Mouse (Mus musculus): ENCODE measurements at regions not wholly inside any gene's neighbourhood (a gene's known extent, or its start where the extent isn't known, plus 50 kb on each side); places are given as distances from the start of the nearest gene placed in this dataset.

DNA sequence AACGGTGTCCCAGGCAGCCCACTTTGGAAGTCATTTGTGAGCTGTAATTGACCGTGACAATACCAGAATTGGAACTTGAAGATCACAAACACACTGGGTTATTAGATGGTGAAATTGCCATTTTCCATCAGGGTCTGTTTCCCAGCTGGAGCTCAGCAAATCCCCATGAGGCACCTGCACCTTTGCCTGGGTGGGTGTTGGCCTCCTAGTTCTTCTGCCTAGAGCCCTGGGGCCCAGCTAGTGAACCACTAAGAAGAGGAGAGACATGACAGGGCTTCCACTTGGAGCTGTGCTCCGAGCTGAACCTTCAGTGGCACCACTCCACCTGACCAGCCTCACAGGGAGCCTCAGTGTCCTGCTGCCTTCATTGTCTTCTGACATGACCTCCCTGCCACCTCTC, 273.5 kb upstream of the Chd6 start:
- 70% methylated on average over 3 of the region's 3 CpGs for WGBS
- no peak overlapping the region for H3K4me3 ChIP-seq (replicated peaks; ENCODE audit: low read length)
- H3K9me3 ChIP-seq (ENCODE audit: control insufficient read depth, low read length) = no peaks in the 10 kb centered on the region
- H3K36me3 ChIP-seq (ENCODE audit: control insufficient read depth, insufficient read depth, low read length) = no peaks in the 10 kb centered on the region
- H3K27me3 ChIP-seq (ENCODE audit: control insufficient read depth, insufficient read depth, low read length) = no peaks in the 10 kb centered on the region
- no peak for DNase-seq (ENCODE audit: low spot score)
- H3K27ac ChIP-seq (replicated peaks; ENCODE audit: low read depth, low read length) = no peak overlapping the region
- no peak overlapping the region for H3K4me2 ChIP-seq (replicated peaks; ENCODE audit: low read depth, low read length, severe bottlenecking)
- H3K9ac ChIP-seq (ENCODE audit: low read depth, low read length, severe bottlenecking) = no peak overlapping the region
- H3K4me1 ChIP-seq (ENCODE audit: control insufficient read depth, insufficient read depth, low read length) = no peaks in the 10 kb centered on the region
- ATAC-seq (ENCODE audit: low FRiP score, low read depth) = no peak
- TF ChIP-seq POLR2A (IDR thresholded peaks at IDR 0.05; ENCODE audit: borderline replicate concordance, extremely low read depth, insufficient read depth, insufficient read length) = no peak

DNA sequence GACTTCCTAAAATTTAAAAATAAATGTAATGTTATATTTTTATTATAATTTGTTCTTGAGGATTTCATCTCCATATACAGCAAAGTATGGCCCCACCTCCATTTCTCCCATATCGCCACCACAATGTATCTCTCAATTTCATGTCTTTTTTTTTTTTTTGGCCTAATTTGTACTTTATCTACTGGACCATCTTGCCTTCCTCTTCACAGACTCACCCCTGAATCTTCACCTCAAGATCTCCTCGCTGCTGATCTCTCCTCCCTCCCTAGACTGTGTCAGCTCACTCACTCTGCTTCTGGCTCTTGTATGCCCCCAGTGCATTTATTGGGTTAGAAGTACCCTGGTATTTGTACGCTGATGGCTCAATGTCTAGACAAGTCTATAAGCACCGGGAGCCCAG, 269.4 kb upstream of the Chd6 start:
- DNase-seq (ENCODE audit: low spot score) (no peak), ATAC-seq (ENCODE audit: low FRiP score, low read depth) (no peak)
- Histone ChIP-seq H3K4me2 (replicated peaks; ENCODE audit: low read depth, low read length, severe bottlenecking) (no peak overlapping the region), H3K4me3 (replicated peaks; ENCODE audit: low read length) (no peak overlapping the region), H3K36me3 (ENCODE audit: control insufficient read depth, insufficient read depth, low read length) (no peaks in the 10 kb centered on the region), H3K4me1 (ENCODE audit: control insufficient read depth, insufficient read depth, low read length) (no peaks in the 10 kb centered on the region), H3K27me3 (ENCODE audit: control insufficient read depth, insufficient read depth, low read length) (no peaks in the 10 kb centered on the region), H3K27ac (replicated peaks; ENCODE audit: low read depth, low read length) (no peak overlapping the region), H3K9ac (ENCODE audit: low read depth, low read length, severe bottlenecking) (no peak overlapping the region), H3K9me3 (ENCODE audit: control insufficient read depth, low read length) (no peaks in the 10 kb centered on the region)
- WGBS = 84% methylated on average over 4 of the region's 4 CpGs
- TF ChIP-seq POLR2A (IDR thresholded peaks at IDR 0.05; ENCODE audit: borderline replicate concordance, extremely low read depth, insufficient read depth, insufficient read length) = no peak

DNA sequence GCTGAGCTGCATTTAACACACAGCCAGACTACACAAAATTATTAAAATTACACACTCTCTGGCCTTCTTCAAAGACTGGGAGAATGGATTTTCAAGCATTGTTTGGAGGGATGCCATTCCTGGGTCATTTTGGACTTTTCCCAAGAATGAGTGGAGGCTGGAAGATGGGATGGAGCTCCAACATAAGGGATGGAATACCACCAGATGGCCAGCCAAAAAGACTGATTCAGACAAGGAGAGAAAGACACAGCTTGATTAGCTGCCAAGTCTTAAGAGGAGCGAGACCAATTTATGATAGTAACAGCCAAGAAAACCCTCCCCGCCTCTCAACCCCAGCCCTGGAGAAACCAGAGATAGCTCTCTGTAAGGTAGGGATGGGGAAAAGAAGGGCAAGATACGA, 253.4 kb upstream of the Chd6 start:
- H3K4me2 ChIP-seq (replicated peaks; ENCODE audit: low read depth, low read length, severe bottlenecking) = no peak overlapping the region
- no peaks in the 10 kb centered on the region for H3K4me1 ChIP-seq (ENCODE audit: control insufficient read depth, insufficient read depth, low read length)
- no peaks in the 10 kb centered on the region for H3K27me3 ChIP-seq (ENCODE audit: control insufficient read depth, insufficient read depth, low read length)
- TF ChIP-seq POLR2A (IDR thresholded peaks at IDR 0.05; ENCODE audit: borderline replicate concordance, extremely low read depth, insufficient read depth, insufficient read length) = no peak
- no peak overlapping the region for H3K4me3 ChIP-seq (replicated peaks; ENCODE audit: low read length)
- H3K9ac ChIP-seq (ENCODE audit: low read depth, low read length, severe bottlenecking) = no peak overlapping the region
- DNase-seq (ENCODE audit: low spot score) (peak; percentile 50), ATAC-seq (ENCODE audit: low FRiP score, low read depth) (no peak)
- no peaks in the 10 kb centered on the region for H3K9me3 ChIP-seq (ENCODE audit: control insufficient read depth, low read length)
- H3K27ac ChIP-seq (replicated peaks; ENCODE audit: low read depth, low read length) = no peak overlapping the region
- WGBS = 72% methylated on average over 3 of the region's 3 CpGs
- no peaks in the 10 kb centered on the region for H3K36me3 ChIP-seq (ENCODE audit: control insufficient read depth, insufficient read depth, low read length)

DNA sequence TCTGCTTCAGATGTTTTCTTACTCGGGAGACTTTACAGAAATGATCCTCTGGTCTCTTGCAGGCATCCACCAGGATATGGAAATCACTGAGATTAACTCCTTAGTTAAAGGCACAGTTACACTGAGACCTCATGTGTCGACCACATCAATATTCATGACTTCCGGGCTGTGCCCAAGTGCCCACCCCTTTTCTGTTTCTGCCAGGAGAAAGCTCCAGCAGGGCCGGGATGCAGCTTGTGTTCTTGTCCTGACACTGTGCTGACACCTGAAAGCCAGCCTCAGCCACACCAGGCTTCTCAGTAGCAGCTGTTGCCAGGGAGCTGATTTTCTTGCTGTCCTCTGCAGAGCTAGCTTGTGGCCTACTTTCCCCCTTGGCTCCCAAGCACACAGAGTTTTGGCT, 240.2 kb upstream of the Chd6 start:
- H3K9ac ChIP-seq (ENCODE audit: low read depth, low read length, severe bottlenecking) = no peak overlapping the region
- no peaks in the 10 kb centered on the region for H3K4me1 ChIP-seq (ENCODE audit: control insufficient read depth, insufficient read depth, low read length)
- H3K9me3 ChIP-seq (ENCODE audit: control insufficient read depth, low read length) = no peaks in the 10 kb centered on the region
- H3K27ac ChIP-seq (replicated peaks; ENCODE audit: low read depth, low read length) = no peak overlapping the region
- DNase-seq (ENCODE audit: low spot score) (no peak), ATAC-seq (ENCODE audit: low FRiP score, low read depth) (peak; percentile 30; the same call in 1 of the 2 replicates)
- no peak overlapping the region for H3K4me3 ChIP-seq (replicated peaks; ENCODE audit: low read length)
- H3K4me2 ChIP-seq (replicated peaks; ENCODE audit: low read depth, low read length, severe bottlenecking) = no peak overlapping the region
- WGBS = 34% methylated on average over 4 of the region's 4 CpGs
- TF ChIP-seq POLR2A (IDR thresholded peaks at IDR 0.05; ENCODE audit: borderline replicate concordance, extremely low read depth, insufficient read depth, insufficient read length) = no peak
- H3K36me3 ChIP-seq (ENCODE audit: control insufficient read depth, insufficient read depth, low read length) = no peaks in the 10 kb centered on the region
- H3K27me3 ChIP-seq (ENCODE audit: control insufficient read depth, insufficient read depth, low read length) = no peaks in the 10 kb centered on the region

DNA sequence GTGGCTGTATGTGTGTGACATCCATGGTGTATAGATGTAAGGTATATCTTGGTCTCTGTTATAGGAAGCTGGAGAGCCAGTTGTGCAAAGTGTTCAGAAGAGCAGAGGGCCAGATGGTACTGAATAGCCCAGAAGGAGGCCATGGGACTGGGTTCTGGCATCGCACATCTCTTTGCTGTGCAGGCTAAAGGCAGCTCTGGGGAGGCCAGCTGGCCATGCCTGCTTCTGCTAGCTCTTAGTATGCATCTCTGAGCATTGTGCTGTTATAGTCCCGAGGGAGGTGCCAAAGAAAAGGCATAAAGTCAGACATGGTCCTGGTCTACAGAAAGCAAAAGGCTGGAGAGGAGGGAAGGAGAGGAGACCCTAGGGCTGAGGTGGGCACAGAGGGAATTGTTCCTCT, 235.1 kb upstream of the Chd6 start:
- Histone ChIP-seq H3K4me2 (replicated peaks; ENCODE audit: low read depth, low read length, severe bottlenecking) (no peak overlapping the region), H3K9me3 (ENCODE audit: control insufficient read depth, low read length) (no peaks in the 10 kb centered on the region), H3K9ac (ENCODE audit: low read depth, low read length, severe bottlenecking) (no peak overlapping the region), H3K27ac (replicated peaks; ENCODE audit: low read depth, low read length) (no peak overlapping the region), H3K4me3 (replicated peaks; ENCODE audit: low read length) (no peak overlapping the region), H3K36me3 (ENCODE audit: control insufficient read depth, insufficient read depth, low read length) (no peaks in the 10 kb centered on the region), H3K27me3 (ENCODE audit: control insufficient read depth, insufficient read depth, low read length) (no peaks in the 10 kb centered on the region), H3K4me1 (ENCODE audit: control insufficient read depth, insufficient read depth, low read length) (peaks cover 12% of the 10 kb centered on the region; the same call in 1 of the 2 replicates)
- WGBS = 76% methylated on average over 2 of the region's 2 CpGs
- ATAC-seq (ENCODE audit: low FRiP score, low read depth) = no peak
- no peak for TF ChIP-seq POLR2A (IDR thresholded peaks at IDR 0.05; ENCODE audit: borderline replicate concordance, extremely low read depth, insufficient read depth, insufficient read length)
- no peak for DNase-seq (ENCODE audit: low spot score)

DNA sequence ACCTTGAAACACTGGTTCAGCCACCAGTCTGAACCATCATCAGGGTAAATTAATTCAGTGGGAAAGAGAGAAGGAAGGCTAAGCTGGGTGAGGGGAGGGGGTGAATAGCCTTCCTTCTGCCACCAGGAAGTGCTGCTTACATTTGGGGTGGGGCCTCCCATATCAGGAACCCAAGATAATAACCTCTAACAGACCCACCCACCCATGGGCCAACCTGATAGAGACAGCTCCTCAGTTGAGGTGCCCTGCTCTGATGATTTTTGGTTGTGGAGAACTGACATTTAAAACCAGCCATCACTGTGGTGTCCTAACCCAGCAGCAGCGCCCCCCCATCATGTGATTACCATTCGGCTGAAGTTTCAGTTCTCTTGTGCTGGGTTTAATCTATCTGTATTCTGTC, 233.8 kb upstream of the Chd6 start:
- TF ChIP-seq POLR2A (IDR thresholded peaks at IDR 0.05; ENCODE audit: borderline replicate concordance, extremely low read depth, insufficient read depth, insufficient read length) = no peak
- Histone ChIP-seq H3K9ac (ENCODE audit: low read depth, low read length, severe bottlenecking) (no peak overlapping the region), H3K36me3 (ENCODE audit: control insufficient read depth, insufficient read depth, low read length) (no peaks in the 10 kb centered on the region), H3K9me3 (ENCODE audit: control insufficient read depth, low read length) (no peaks in the 10 kb centered on the region), H3K4me1 (ENCODE audit: control insufficient read depth, insufficient read depth, low read length) (peaks cover 12% of the 10 kb centered on the region; the same call in 1 of the 2 replicates), H3K4me2 (replicated peaks; ENCODE audit: low read depth, low read length, severe bottlenecking) (no peak overlapping the region), H3K27me3 (ENCODE audit: control insufficient read depth, insufficient read depth, low read length) (no peaks in the 10 kb centered on the region), H3K27ac (replicated peaks; ENCODE audit: low read depth, low read length) (no peak overlapping the region), H3K4me3 (replicated peaks; ENCODE audit: low read length) (no peak overlapping the region)
- ATAC-seq (ENCODE audit: low FRiP score, low read depth) (no peak), DNase-seq (ENCODE audit: low spot score) (no peak)
- 93% methylated on average over 2 of the region's 2 CpGs for WGBS

Data from limb, embryonic 14.5 days (tissue).